Mouse (Mus musculus) brain, embryonic 14.5 days (tissue): ENCODE data around the gene Retsat. TPM values are rescaled to one million over a fixed set of nuclear protein-coding genes. Genes with fewer than 3 reads are reported as not detected.

Experiments used
- DNase-seq: peaks from one replicate; pipeline ENCODE4 v3.0.0-alpha.2; 2011; ENCODE audit warnings: low read depth
- CTCF ChIP-seq: fragments of 200-500 bp; IDR thresholded peaks from 2 replicates; pipeline ENCODE4 v1.5.1; 2012; ENCODE audit warnings: inconsistent platforms, mild to moderate bottlenecking, moderate library complexity, borderline replicate concordance; ENCODE audit not compliant: insufficient read depth, insufficient read length; ENCODE audit errors: extremely low read depth
- POLR2A ChIP-seq: fragments of 200-500 bp; IDR thresholded peaks from 2 replicates; pipeline ENCODE4 v1.6.1; 2012; ENCODE audit warnings: mild to moderate bottlenecking, inconsistent platforms, borderline replicate concordance; ENCODE audit not compliant: poor library complexity, insufficient read depth, insufficient read length, severe bottlenecking; ENCODE audit errors: extremely low read depth
- polyA plus RNA-seq: library from polyadenylated mRNA; depleted of rRNA; stranded (reverse); fragments of >200 nt; gene quantifications from 2 replicates; pipeline ENCODE4 v1.2.3, GENCODE M21; 2012; rRNA removed

Retsat gene
- polyA plus RNA-seq: 3.3 and 3.7 TPM in 2 replicates

GRCm38 (mm10) chr6:72597956-72598753 is at the start of gene Retsat, which contains the start of gene Elmod3:
Gene Retsat (plus strand): TSS chr6:72598475.
Gene Elmod3 (minus strand): TSS chr6:72598413.
- TF ChIP-seq CTCF: no peak
- peak; percentile 43; the same call in 1 of the 2 replicates for TF ChIP-seq POLR2A
- DNase-seq: peak; percentile 99

GRCm38 (mm10) chr6:72549041-72549580 is 49.2 kb upstream of the Retsat start:
- no peak for DNase-seq
- TF ChIP-seq CTCF: no peak
- TF ChIP-seq POLR2A: no peak

GRCm38 (mm10) chr6:72550025-72550424 is 48.2 kb upstream of the Retsat start:
- DNase-seq: no peak
- TF ChIP-seq CTCF: no peak
- no peak for TF ChIP-seq POLR2A

GRCm38 (mm10) chr6:72550503-72551100 is 47.7 kb upstream of the Retsat start:
- TF ChIP-seq CTCF: no peak
- TF ChIP-seq POLR2A: no peak
- DNase-seq: no peak

- DNase-seq: peak; percentile 87
- no peak; the same call in 1 of the 2 replicates for TF ChIP-seq POLR2A
Observed at GRCm38 (mm10) chr6:72552171-72553078, 45.9 kb upstream of the Retsat start.

GRCm38 (mm10) chr6:72553079-72553412 is 45.2 kb upstream of the Retsat start:
- DNase-seq: no peak
- no peak for TF ChIP-seq POLR2A
- no peak for TF ChIP-seq CTCF

- DNase-seq: no peak
- TF ChIP-seq CTCF (no peak), POLR2A (no peak)
Observed at GRCm38 (mm10) chr6:72560801-72561200, 37.5 kb upstream of the Retsat start.

- no peak for DNase-seq
- TF ChIP-seq CTCF: no peak
- TF ChIP-seq POLR2A: no peak
Observed at GRCm38 (mm10) chr6:72562486-72562885, 35.8 kb upstream of the Retsat start.

- TF ChIP-seq POLR2A (no peak), CTCF (no peak)
- no peak for DNase-seq
Observed at GRCm38 (mm10) chr6:72562894-72563293, 35.4 kb upstream of the Retsat start.

GRCm38 (mm10) chr6:72565506-72565905 is 32.8 kb upstream of the Retsat start:
- TF ChIP-seq CTCF (no peak), POLR2A (no peak)
- no peak for DNase-seq

GRCm38 (mm10) chr6:72566044-72566443 is 32.2 kb upstream of the Retsat start:
- DNase-seq: peak; percentile 93
- no peak for TF ChIP-seq POLR2A
- TF ChIP-seq CTCF: peak; percentile 89
